Mouse (Mus musculus) Patski (cell line): ENCODE measurements around the gene Neurl1a. TPM values are rescaled to one million over a fixed set of nuclear protein-coding genes. Genes with fewer than 3 reads are reported as not detected.
A peak's percentile ranks its signal among the peaks of the same experiment; 100 is the strongest.

Source experiments
- ATAC-seq: fragments of 100-300 bp; one replicate; pipeline ENCODE4 v1.8.0; 2021
- CTCF ChIA-PET: fragments of 350-600 bp; sonication (Branson Sonifier 250); formaldehyde crosslinking; loops from one replicate; lab custom pipeline; 2022; ENCODE audit warnings: inconsistent platforms; lab: Charles Lee
- POLR2A ChIA-PET: fragments of 350-600 bp; sonication (Branson Sonifier 250); formaldehyde crosslinking; loops from one replicate; lab custom pipeline; 2022; ENCODE audit warnings: antibody characterized with exemption, inconsistent platforms; lab: Charles Lee
- DNase-seq: peaks from one replicate; pipeline ENCODE4 v3.0.0-alpha.2; 2011; ENCODE audit warnings: low read depth, low spot score
- H3K27me3 ChIP-seq: fragments of 371-371 bp; one replicate; pipeline ENCODE4 v1.5.1; 2021
- CTCF ChIP-seq: fragments of 100-300 bp; IDR thresholded peaks from one replicate; pipeline ENCODE4 v1.5.1; 2021
- in situ Hi-C: fragments of 300-500 bp; cut with MboI; formaldehyde crosslinking; loops from 3 replicates; pipeline ENCODE4 v1.11.1; 2018; ENCODE audit warnings: low pct_unique_long_range_greater_than_20kb, mixed read lengths
- polyA plus RNA-seq: library from polyadenylated mRNA; unstranded; gene quantifications from one replicate; pipeline ENCODE4 v1.2.3, GENCODE M21; 2021

The Neurl1a gene
- polyA plus RNA-seq, 1 experiment from 2014 or later = 0.28 TPM

GRCm38 (mm10) chr19:47166758-47167157, 11.9 kb upstream of the Neurl1a start:
- TF ChIP-seq CTCF = no peak
- in situ Hi-C loops = loop anchor here (5.0 kb wide), 1 partner anchor 44 kb away; no protein-coding TSS in a partner anchor
- ChIA-PET CTCF (interaction anchor here (1.0 to 6.4 kb wide), 4 partner anchors 9 to 46 kb away, joined by 3 to 46 read pairs (median 10); no protein-coding TSS in a partner anchor), POLR2A (no interaction called here)
- no peaks in the 10 kb centered on the region for H3K27me3 ChIP-seq
- ATAC-seq (no peak), DNase-seq (no peak)

GRCm38 (mm10) chr19:47167617-47168214, 10.9 kb upstream of the Neurl1a start:
- TF ChIP-seq CTCF = no peak
- CTCF ChIA-PET = interaction anchor here (0.9 to 6.4 kb wide), 15 partner anchors 11 to 105 kb away, joined by 3 to 46 read pairs (median 6); no protein-coding TSS in a partner anchor
- DNase-seq = no peak
- in situ Hi-C loops = loop anchor here (5.0 kb wide), 1 partner anchor 45 kb away; no protein-coding TSS in a partner anchor
- peaks cover 4% of the 10 kb centered on the region for H3K27me3 ChIP-seq
- ATAC-seq = no peak
- POLR2A ChIA-PET = interaction anchor here (1.4 kb wide), 1 partner anchor 43 kb away, joined by 3 read pairs; no protein-coding TSS in a partner anchor

GRCm38 (mm10) chr19:47168223-47168622, 10.4 kb upstream of the Neurl1a start:
- peak; percentile 86 for TF ChIP-seq CTCF
- DNase-seq (no peak), ATAC-seq (no peak)

GRCm38 (mm10) chr19:47168793-47169412, 9.7 kb upstream of the Neurl1a start:
- in situ Hi-C loops = loop anchor here (5.0 kb wide), 1 partner anchor 47 kb away; no protein-coding TSS in a partner anchor
- no peak for DNase-seq
- peaks cover 13% of the 10 kb centered on the region for H3K27me3 ChIP-seq
- ChIA-PET POLR2A (interaction anchor here (1.4 kb wide), 1 partner anchor 44 kb away, joined by 3 read pairs; no protein-coding TSS in a partner anchor), CTCF (interaction anchor here (0.7 to 6.4 kb wide), 26 partner anchors 10 to 500 kb away, joined by 3 to 46 read pairs (median 5); partner anchors contain the start of gene Calhm2)
- peak; percentile 77 for ATAC-seq
- TF ChIP-seq CTCF = peak; percentile 87

More at GRCm38 (mm10) chr19:47168223-47168622, 10.4 kb upstream of the Neurl1a start:
- POLR2A ChIA-PET = interaction anchor here (1.4 kb wide), 1 partner anchor 43 kb away, joined by 3 read pairs; no protein-coding TSS in a partner anchor
- H3K27me3 ChIP-seq = peaks cover 9% of the 10 kb centered on the region
- CTCF ChIA-PET = interaction anchor here (0.7 to 6.4 kb wide), 26 partner anchors 9 to 476 kb away, joined by 3 to 46 read pairs (median 5); partner anchors contain the start of gene Calhm2
- in situ Hi-C loops = loop anchor here (5.0 kb wide), 1 partner anchor 46 kb away; no protein-coding TSS in a partner anchor

- peak; percentile 79 for TF ChIP-seq CTCF
- CTCF ChIA-PET = interaction anchor here (0.6 to 1.3 kb wide), 7 partner anchors 12 to 168 kb away, joined by 3 to 4 read pairs (median 3); no protein-coding TSS in a partner anchor
- in situ Hi-C loops = no loop called here
- ATAC-seq (no peak), DNase-seq (no peak)
- POLR2A ChIA-PET = no interaction called here
- peaks cover 30% of the 10 kb centered on the region for H3K27me3 ChIP-seq
Measured at GRCm38 (mm10) chr19:47174515-47174914, 4.1 kb upstream of the Neurl1a start.

GRCm38 (mm10) chr19:47175472-47175871, 3.1 kb upstream of the Neurl1a start:
- TF ChIP-seq CTCF = peak; percentile 57
- ATAC-seq = no peak
- DNase-seq = no peak
- ChIA-PET CTCF (interaction anchor here (0.9 to 1.3 kb wide), 6 partner anchors 9 to 167 kb away, joined by 3 to 4 read pairs (median 3); no protein-coding TSS in a partner anchor), POLR2A (no interaction called here)
- peaks cover 40% of the 10 kb centered on the region for H3K27me3 ChIP-seq
- in situ Hi-C loops = loop anchor here (5.0 kb wide), 2 partner anchors 82 to 157 kb away; no protein-coding TSS in a partner anchor

GRCm38 (mm10) chr19:47176916-47177505, 1.6 kb upstream of the Neurl1a start:
- DNase-seq = no peak
- ChIA-PET POLR2A (interaction anchor here (0.6 to 1.0 kb wide), 3 partner anchors 84 to 250 kb away, joined by 3 to 5 read pairs (median 3); no protein-coding TSS in a partner anchor), CTCF (interaction anchor here (1.2 to 1.5 kb wide), 4 partner anchors 83 to 179 kb away, joined by 3 to 5 read pairs (median 4); no protein-coding TSS in a partner anchor)
- H3K27me3 ChIP-seq = peaks cover 52% of the 10 kb centered on the region
- peak; percentile 45 for ATAC-seq
- TF ChIP-seq CTCF = no peak
- in situ Hi-C loops = loop anchor here (5.0 kb wide), 2 partner anchors 80 to 155 kb away; no protein-coding TSS in a partner anchor

GRCm38 (mm10) chr19:47178001-47178400, 619 bp upstream of the Neurl1a start:
- ATAC-seq (no peak), DNase-seq (no peak)
- in situ Hi-C loops = loop anchor here (5.0 kb wide), 2 partner anchors 79 to 154 kb away; no protein-coding TSS in a partner anchor

GRCm38 (mm10) chr19:47179272-47179809, 721 bp downstream of the Neurl1a start:
- in situ Hi-C loops = loop anchor here (5.0 kb wide), 2 partner anchors 78 to 153 kb away; no protein-coding TSS in a partner anchor
- POLR2A ChIA-PET = no interaction called here
- TF ChIP-seq CTCF = no peak
- H3K27me3 ChIP-seq = peaks cover 48% of the 10 kb centered on the region
- ATAC-seq = no peak
- CTCF ChIA-PET = no interaction called here
- no peak for DNase-seq

More at GRCm38 (mm10) chr19:47178001-47178400, 619 bp upstream of the Neurl1a start:
- TF ChIP-seq CTCF = no peak
- H3K27me3 ChIP-seq = peaks cover 50% of the 10 kb centered on the region
- POLR2A ChIA-PET = interaction anchor here (1.0 kb wide), 1 partner anchor 83 kb away, joined by 3 read pairs; no protein-coding TSS in a partner anchor
- CTCF ChIA-PET = interaction anchor here (1.4 to 1.5 kb wide), 2 partner anchors 82 to 85 kb away, joined by 4 to 5 read pairs; no protein-coding TSS in a partner anchor
